Mouse (Mus musculus) heart, postnatal 25 days (tissue): ENCODE results near the gene Agtrap. TPM values are rescaled to one million over a fixed set of nuclear protein-coding genes. Genes with fewer than 3 reads are reported as not detected.
"Not testable (repeated sequence)": the region's sequence is repeated elsewhere in the genome, so short reads cannot be mapped to it uniquely, and the experiment has no call there.

ENCODE experiments used
- DNase-seq: peaks from one replicate; pipeline ENCODE4 v3.0.0; 2022; ENCODE audit warnings: low spot score
- intact Hi-C: fragments of 180-260 bp; cut with DNase I; formaldehyde crosslinking; loops from one replicate; pipeline ENCODE4 v1.15.1; 2025
- total RNA-seq, 2 experiments: library from RNA; stranded (reverse); gene quantifications; 2 replicates each; pipeline ENCODE4 v1.2.3; 2021

The Agtrap gene
- 10 to 100 TPM; 43.0 to 43.5 TPM for total RNA-seq

- peak; percentile 93 for DNase-seq
- intact Hi-C loops, result no loop called here
These were observed at the start of gene Agtrap for GRCm38 (mm10) chr4:148087907-148088527. TSS of gene Agtrap (minus strand) at chr4:148088031.

DNA sequence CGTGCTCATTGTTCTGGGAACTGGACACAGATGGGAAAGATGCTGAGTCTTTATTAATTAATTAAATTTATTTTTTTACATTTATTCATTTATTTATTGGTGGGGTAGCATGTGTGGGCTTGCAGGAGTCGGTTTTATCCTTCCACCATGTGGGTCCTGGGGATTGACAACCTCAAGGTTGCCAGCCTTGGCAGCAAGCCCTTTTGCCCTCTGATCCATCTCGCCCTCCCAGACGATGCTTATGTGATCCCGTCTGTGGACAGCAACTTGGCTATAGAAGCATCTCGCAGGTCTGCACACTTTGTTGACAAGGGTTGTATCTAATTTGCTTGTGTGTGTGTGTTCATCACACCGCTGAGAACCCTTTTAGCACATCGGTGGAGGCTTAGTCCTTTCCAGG lies 49.7 kb upstream of the Agtrap start:
- DNase-seq, result no peak
- intact Hi-C loops, result no loop called here

- DNase-seq, result no peak
- intact Hi-C loops, result no loop called here
These were observed 47.2 kb upstream of the Agtrap start for GRCm38 (mm10) chr4:148134988-148135387.

DNA sequence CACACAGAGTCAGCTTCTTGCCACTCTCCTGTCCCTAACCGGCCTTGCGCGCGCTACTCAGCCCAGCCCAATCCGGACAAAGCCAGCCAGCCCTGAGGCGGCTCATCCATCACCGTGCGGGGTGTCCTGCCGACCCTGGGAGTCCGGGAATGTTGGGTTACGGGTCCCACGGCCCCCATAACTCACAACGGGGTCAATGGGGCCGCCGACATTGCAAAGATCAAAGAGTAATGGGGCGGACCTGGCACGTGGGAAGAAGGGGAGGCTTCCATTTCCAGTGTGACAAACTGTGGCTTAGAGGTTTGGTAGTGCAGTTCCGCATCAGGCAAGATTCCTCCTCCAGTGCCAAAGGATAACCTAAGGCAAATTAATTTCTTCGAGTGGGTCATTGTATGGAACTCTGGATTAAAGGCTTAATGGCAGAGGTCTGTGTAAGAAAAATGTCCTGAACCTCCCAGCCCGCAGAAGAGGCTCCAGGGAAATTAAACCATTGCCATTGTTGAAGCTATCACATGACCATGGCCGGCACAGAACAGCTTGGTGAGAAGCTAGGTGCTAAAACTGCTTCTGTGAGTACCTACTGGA lies 43.8 kb upstream of the Agtrap start:
- intact Hi-C loops, result no loop called here
- no peak for DNase-seq

DNA sequence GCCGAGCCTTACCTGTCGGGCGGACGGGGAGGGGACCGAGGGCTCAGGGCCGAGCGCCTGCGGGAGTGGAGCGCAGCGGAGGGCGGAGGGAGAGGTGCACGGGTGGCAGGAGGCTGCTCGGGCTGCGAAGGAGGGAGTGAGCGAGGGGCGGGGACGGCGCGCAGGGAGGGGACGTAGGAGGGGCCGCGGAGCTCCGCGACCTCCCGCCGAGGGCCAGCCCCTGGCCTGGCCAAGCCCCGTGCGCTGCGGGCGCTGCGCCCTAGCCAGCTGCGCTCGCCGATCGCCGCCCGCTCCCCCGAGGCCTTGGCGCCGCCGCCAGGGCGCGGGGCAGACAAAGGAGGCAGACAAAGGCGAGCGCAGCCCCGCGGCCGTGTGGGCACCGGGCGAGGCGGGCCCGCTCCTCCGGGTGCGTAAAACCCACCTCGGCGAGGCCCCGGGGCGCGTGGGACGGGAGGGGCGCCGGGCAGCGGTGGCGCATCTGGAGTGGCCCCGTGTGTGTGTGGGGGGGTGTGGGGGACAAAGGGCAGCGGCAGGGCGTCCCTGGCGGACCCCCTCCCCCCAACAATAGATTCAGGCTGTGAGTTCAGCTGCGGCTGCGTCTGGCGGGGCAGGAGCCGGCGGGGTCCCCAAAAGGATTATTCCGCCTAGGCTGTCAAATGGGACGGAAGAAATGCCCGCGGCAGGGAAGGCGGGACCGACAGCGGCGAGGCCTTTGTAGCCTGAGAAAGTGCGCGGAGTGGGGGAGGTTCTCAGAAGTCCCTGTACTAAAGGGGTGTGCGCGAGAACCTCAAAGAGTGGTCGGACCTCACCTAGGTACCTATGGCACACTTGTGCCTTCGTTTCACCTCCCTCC lies 43.0 kb upstream of the Agtrap start, which contains the start of gene Draxin:
Gene Draxin (minus strand): TSS at position 138 of the 853 bp plus-strand sequence.
- DNase-seq, result no peak
- intact Hi-C loops, result no loop called here

GRCm38 (mm10) chr4:148130133-148130532 lies 42.3 kb upstream of the Agtrap start, which contains the start of gene Mad2l2:
TSS of gene Mad2l2 (plus strand) at chr4:148130384.
- intact Hi-C loops, result no loop called here
- no peak for DNase-seq

DNA sequence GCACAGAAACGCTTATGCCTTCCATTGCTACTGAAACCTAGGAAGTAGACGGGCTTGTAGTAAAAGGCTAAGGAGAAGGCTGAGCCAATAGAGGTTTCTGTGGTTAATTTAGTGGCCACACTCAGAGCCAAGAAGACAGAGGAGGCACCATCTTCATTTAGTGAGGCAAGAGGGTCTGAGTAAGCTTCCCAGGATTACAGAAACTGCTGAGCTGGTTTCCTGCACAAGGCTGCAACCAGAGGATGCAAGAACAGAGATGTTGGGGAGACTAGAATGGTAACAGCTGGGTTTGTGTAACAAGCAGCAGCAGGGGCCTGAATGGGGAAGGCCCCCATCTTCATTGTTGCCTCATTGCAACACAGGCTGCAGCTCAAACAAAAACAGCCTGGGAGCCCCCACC lies 40.8 kb upstream of the Agtrap start:
- intact Hi-C loops, result no loop called here
- DNase-seq, result no peak

DNA sequence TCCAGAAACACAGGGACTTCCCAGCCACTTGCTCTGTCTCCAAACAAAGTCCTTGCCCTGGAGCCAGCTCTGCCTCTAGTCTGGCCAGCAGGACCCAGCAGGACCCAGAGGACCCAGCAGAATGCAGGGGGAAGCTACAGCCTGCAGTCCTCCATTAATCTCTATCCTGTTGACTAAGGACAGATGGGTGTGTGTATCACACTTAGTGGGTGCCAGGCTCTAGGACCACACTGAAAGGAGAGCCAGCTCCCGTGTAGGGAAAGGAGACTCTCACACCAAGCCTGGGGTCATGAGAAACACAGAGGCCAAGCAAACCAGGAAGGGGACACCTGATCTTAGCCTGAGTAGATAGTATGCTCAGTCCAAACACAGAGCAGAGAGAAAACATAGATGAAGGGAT lies 40.4 kb upstream of the Agtrap start:
- no peak for DNase-seq
- intact Hi-C loops, result no loop called here

GRCm38 (mm10) chr4:148122694-148123066 lies 34.8 kb upstream of the Agtrap start:
- DNase-seq, result no peak
- intact Hi-C loops, result no loop called here

DNA sequence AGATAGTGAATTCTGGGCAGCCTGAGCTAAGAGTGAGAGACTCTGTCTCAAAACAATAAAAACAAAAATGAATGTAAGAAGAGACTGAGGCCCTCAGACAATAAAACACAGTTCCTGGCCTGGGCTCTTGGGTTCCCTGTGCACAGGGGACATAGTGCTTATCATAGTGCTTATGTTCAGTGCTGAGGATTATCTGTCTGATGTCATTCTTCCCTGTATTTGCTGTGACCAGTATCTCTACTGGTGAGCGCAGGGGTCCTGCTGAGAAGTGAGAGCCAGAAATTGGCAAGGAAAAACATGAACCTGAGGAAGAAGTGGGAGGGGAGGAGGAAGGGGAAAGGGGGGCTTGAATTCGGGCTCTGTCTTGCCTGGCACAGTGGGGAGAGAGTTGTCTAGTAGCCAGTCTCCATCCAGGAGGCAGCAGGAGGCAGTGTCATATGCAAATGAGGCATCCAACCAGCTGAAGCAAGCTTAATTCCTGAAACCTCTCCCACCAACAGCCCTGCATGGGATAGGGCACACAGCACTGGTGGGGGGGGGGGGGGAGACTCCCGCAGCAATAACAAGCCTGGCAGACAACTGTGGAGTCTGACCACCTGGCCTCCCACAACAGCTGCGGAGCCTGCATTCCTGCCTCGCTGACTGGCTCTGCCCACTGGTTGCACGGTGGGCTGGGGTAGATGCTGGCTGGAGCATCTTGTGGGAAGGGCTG lies 34.3 kb upstream of the Agtrap start:
- intact Hi-C loops, result no loop called here
- DNase-seq, result no peak

GRCm38 (mm10) chr4:148121362-148121761 lies 33.5 kb upstream of the Agtrap start:
- intact Hi-C loops, result no loop called here
- DNase-seq, result no peak

- intact Hi-C loops, result no loop called here
- no peak for DNase-seq
These were observed 32.7 kb upstream of the Agtrap start for GRCm38 (mm10) chr4:148120555-148120954.

GRCm38 (mm10) chr4:148119578-148119977 lies 31.7 kb upstream of the Agtrap start:
- DNase-seq, intact Hi-C loops: not testable (repeated sequence)

DNA sequence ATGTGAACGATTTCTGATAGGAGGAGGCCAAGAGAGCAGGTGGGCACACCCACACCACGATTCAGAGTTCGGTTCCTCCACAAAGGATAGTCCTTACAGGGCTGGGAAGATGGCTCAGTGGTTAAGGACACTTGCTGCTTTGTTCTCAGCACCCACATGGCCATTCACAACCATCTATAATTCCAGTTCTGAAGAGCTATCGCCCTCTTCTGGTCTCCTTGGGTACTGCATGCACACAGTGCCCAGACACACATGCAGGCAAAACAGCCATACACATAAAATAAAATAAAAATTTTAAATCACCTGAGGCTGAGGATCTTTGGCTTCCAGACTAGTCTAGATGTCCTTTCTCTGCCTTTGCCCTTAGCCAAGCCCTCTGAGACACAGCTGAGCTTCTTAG lies 29.6 kb upstream of the Agtrap start:
- intact Hi-C loops, result no loop called here
- DNase-seq, result no peak

DNA sequence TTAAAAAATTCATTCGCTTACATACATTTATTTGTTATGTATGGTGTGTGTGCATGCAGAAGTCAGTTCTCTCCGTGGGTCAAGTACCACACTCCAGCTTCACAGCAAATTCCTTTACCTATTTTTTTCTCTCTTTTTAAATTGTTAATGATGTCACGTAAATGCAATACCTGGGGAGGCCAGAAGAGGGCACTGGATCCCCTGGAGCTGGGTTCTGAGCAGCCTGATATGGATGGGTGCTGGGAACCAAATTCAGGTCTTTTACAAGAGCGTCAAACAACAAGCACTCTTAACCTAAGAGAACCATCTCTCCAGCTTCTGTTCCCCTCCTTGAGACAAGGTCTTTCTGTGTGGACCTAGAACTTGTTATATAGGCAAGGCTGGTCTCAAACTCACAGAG lies 28.8 kb upstream of the Agtrap start:
- DNase-seq, result no peak
- intact Hi-C loops, result no loop called here

DNA sequence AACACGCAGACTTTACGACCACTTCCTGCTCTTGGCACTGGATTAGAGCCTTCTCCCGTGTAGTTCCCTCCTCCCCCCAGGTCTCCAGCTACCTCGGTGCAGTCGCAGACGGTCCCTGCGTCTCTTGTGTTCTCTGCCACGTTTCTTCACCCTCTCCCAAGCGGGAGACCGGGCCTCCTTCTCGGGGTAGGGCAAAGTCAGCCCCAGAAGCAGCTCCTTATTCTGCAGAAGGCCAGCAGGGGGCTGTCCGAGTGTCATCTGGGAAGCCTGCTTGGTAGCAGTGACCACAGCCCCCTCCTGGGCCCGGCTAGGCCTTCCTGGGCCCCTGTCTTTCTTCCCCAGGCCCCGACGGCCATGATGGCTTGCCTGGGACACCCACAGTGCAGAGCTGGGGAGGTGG lies 27.6 kb upstream of the Agtrap start:
- intact Hi-C loops, result no loop called here
- DNase-seq, result no peak

DNA sequence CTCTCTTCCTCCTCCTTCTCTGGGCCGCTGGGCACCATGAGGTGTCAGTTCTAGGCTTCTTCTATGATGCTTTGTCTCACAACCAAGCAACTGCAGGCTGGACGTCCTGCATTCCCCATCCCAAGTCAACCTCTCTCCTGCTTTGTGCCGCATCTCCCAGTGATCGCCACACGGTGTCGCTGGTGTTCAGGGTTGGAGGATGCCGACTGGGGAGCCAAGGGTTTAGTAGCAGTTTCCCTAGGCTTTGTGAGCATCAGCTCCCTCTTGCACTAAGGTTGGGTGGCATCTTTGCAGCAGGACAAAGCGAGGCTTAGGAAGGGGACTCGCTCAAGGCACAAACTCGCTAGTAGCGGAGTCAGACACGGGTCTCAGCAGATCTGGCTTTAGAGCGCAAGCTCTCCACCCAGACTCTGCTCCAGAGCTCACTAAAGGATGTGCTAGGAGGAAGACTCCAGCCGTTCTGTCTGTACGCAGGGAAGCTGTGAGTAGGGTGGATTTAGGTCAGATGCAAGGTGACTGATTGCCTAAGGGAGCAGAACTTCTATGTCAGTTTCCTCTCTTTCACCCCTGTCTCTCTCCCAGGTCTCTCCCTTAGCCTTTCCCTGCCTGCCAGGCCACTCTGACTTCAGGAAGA lies 27.0 kb upstream of the Agtrap start:
- intact Hi-C loops, result loop anchor here (1.0 to 5.0 kb wide), 3 partner anchors 37 to 317 kb away; partner anchors contain the start of gene Fbxo6
- peak; percentile 54 for DNase-seq

DNA sequence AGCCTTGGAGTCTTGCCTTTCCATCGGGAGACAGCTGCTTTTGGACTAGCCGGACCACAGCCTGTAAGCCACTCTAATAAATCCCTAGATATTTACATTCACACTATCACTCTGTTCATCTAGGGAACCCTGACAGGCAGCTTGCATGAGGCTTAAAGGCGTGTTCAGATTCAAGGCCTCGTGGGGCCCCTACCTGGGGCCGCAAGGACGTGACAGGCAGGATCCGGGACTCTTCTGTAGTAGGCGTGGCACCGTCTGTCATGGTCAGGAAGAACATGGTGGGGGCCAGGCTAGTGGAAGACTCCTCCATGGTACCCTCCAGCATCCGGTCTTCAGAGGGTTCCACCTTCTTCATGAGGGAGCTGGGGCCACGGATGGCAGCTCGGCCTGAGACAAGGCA lies 24.7 kb upstream of the Agtrap start:
- intact Hi-C loops, result loop anchor here (5.0 kb wide), 1 partner anchor 320 kb away; no protein-coding TSS in a partner anchor
- DNase-seq, result no peak

DNA sequence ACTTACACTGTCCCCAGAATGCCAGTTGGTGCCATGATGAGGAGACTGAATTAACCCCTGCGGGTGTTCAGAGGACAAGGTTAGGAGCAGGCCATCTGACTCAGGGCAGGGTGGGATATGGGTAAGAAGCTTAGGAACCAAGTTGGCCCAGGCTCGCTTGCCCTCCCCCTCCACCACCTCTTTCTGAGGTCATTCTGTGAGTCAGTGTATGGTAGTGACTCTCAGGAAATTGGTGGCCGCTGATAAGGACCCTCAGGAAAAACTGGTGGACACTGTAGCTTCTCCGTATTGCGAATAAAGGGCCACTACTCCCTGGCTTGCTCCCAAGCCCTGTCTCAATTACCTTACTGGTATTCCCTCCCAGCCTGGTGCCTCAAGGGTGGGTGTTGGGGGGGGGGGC lies 21.4 kb upstream of the Agtrap start:
- intact Hi-C loops, result no loop called here
- no peak for DNase-seq

DNA sequence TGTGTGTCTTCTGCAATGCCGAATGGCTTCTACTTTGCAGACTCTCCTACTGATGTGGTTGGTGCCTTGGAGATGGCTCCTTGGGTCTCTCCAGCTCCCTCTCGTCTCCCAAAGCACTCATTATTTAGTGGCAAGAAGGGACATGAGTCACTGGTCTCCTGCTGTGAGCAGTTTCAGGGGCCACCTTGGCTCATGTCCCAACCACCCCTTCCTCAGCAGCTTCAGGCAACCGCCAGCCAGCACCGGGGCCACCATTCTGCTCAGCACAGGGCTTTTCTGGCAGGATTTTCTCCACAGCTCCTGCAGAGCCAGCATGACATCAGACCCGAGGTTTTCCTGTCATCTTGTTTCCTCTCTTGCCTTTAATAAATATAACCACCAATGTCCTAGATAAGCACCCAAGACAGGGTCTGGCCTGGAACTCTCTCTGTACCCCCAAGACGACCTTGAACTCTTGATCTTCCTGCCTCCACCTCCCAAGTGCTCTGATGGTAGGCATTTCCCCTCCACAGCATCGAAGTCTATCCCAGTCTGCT lies 20.8 kb upstream of the Agtrap start:
- no peak for DNase-seq
- intact Hi-C loops, result no loop called here
